17 mouse cellular contexts compared by ENCODE assay signal in genomic region chr11:93109451-93109850, GRCm38 (mm10). TPM values are rescaled to one million over a fixed set of nuclear protein-coding genes. Genes with fewer than 3 reads are reported as not detected.
A peak's percentile ranks its signal among the peaks of the same experiment; 100 is the strongest.
DNase-seq lines count a peak whose midpoint lies in the region; ATAC-seq and TF ChIP-seq lines count a peak whose summit lies in the region.
"Had no signal": no experiment of that assay in that cellular context is flagged by ENCODE, and none has a peak within 500 bp of the region (broad histone marks: within the 10 kb centered on the region; RNA-seq: fewer than 3 reads in every experiment).

No protein-coding gene starts in this region.

- peak; percentile 23 for DNase-seq in forebrain, embryonic 14.5 days (ENCODE audit: low spot score)
- DNase-seq in limb, embryonic 14.5 days (ENCODE audit: low spot score): peak; percentile 4
- DNase-seq in limb, embryonic 10.5 days (ENCODE audit: low spot score): no peak
- peak; percentile 98 for DNase-seq in brain, adult 2 months (ENCODE audit: low read depth, low spot score)
- peak; percentile 55 to 81 for DNase-seq in cerebellum, postnatal 14 days
- no peak for DNase-seq in left cerebral cortex, postnatal 4 days
- no peak for DNase-seq in gastrocnemius, postnatal 14 days
- DNase-seq: adrenal gland, adult 2 months; right cerebral cortex, postnatal 25 days had no signal

- no peak for TF ChIP-seq POLR2A in limb, embryonic 14.5 days (IDR thresholded peaks at IDR 0.05; ENCODE audit: borderline replicate concordance, extremely low read depth, insufficient read depth, insufficient read length)

- no peaks in the 10 kb centered on the region for H3K9me3 ChIP-seq in forebrain, embryonic 14.5 days (replicated peaks; ENCODE audit: control insufficient read depth, low read length)
- no peaks in the 10 kb centered on the region for H3K9me3 ChIP-seq in forebrain, embryonic 12.5 days
- H3K9me3 ChIP-seq in limb, embryonic 14.5 days (ENCODE audit: control insufficient read depth, low read length): no peaks in the 10 kb centered on the region
- no peaks in the 10 kb centered on the region for H3K9me3 ChIP-seq in limb, embryonic 10.5 days (replicated peaks)
- H3K9me3 ChIP-seq: midbrain, embryonic 15.5 days had no signal

- no peak overlapping the region for H3K4me2 ChIP-seq in forebrain, embryonic 14.5 days (ENCODE audit: low read length)
- no peak overlapping the region for H3K4me2 ChIP-seq in forebrain, embryonic 12.5 days
- no peak overlapping the region for H3K4me2 ChIP-seq in limb, embryonic 14.5 days (replicated peaks; ENCODE audit: low read depth, low read length, severe bottlenecking)
- H3K4me2 ChIP-seq: midbrain, embryonic 15.5 days had no signal

- no peak overlapping the region for H3K9ac ChIP-seq in forebrain, embryonic 14.5 days (ENCODE audit: low read length)
- no peak overlapping the region for H3K9ac ChIP-seq in forebrain, embryonic 12.5 days
- H3K9ac ChIP-seq in limb, embryonic 14.5 days (ENCODE audit: low read depth, low read length, severe bottlenecking): no peak overlapping the region
- H3K9ac ChIP-seq: liver, embryonic 14.5 days; midbrain, embryonic 15.5 days had no signal

- no peak overlapping the region for H3K27ac ChIP-seq in forebrain, embryonic 14.5 days (ENCODE audit: low read depth, low read length)
- H3K27ac ChIP-seq in forebrain, embryonic 12.5 days: no peak overlapping the region
- H3K27ac ChIP-seq in limb, embryonic 14.5 days (replicated peaks; ENCODE audit: low read depth, low read length): no peak overlapping the region
- H3K27ac ChIP-seq in limb, embryonic 10.5 days: no peak overlapping the region
- H3K27ac ChIP-seq: liver, embryonic 14.5 days; macrophage; midbrain, embryonic 15.5 days had no signal

- no peaks in the 10 kb centered on the region for H3K27me3 ChIP-seq in forebrain, embryonic 14.5 days (replicated peaks; ENCODE audit: control insufficient read depth, insufficient read depth, low read length)
- H3K27me3 ChIP-seq in forebrain, embryonic 12.5 days: no peaks in the 10 kb centered on the region
- no peaks in the 10 kb centered on the region for H3K27me3 ChIP-seq in limb, embryonic 14.5 days (ENCODE audit: control insufficient read depth, insufficient read depth, low read length)
- no peaks in the 10 kb centered on the region for H3K27me3 ChIP-seq in limb, embryonic 10.5 days (ENCODE audit: low read depth, poor library complexity, severe bottlenecking)
- H3K27me3 ChIP-seq: midbrain, embryonic 15.5 days had no signal

- no peaks in the 10 kb centered on the region for H3K36me3 ChIP-seq in forebrain, embryonic 14.5 days (ENCODE audit: control insufficient read depth, insufficient read depth, low read length)
- H3K36me3 ChIP-seq in forebrain, embryonic 12.5 days (replicated peaks): no peaks in the 10 kb centered on the region
- H3K36me3 ChIP-seq in limb, embryonic 14.5 days (ENCODE audit: control insufficient read depth, insufficient read depth, low read length): no peaks in the 10 kb centered on the region
- H3K36me3 ChIP-seq in limb, embryonic 10.5 days: no peaks in the 10 kb centered on the region
- H3K36me3 ChIP-seq: midbrain, embryonic 15.5 days had no signal

- ATAC-seq in forebrain, embryonic 14.5 days: no peak
- no peak for ATAC-seq in forebrain, embryonic 12.5 days (ENCODE audit: low FRiP score)
- no peak for ATAC-seq in limb, embryonic 14.5 days (ENCODE audit: low FRiP score, low read depth)
- ATAC-seq: midbrain, embryonic 15.5 days had no signal

- intact Hi-C loops in left cerebral cortex, postnatal 4 days (cut with DNase I): no loop called here
- intact Hi-C loops in gastrocnemius, postnatal 14 days (cut with DNase I; ENCODE audit: low total_unique reads): no loop called here

- H3K4me1 ChIP-seq in forebrain, embryonic 14.5 days (ENCODE audit: control insufficient read depth, insufficient read depth, low read length): no peaks in the 10 kb centered on the region
- no peaks in the 10 kb centered on the region for H3K4me1 ChIP-seq in forebrain, embryonic 12.5 days
- no peaks in the 10 kb centered on the region for H3K4me1 ChIP-seq in limb, embryonic 14.5 days (ENCODE audit: control insufficient read depth, insufficient read depth, low read length)
- H3K4me1 ChIP-seq in limb, embryonic 10.5 days: no peaks in the 10 kb centered on the region
- H3K4me1 ChIP-seq: midbrain, embryonic 15.5 days had no signal

- no peak overlapping the region for H3K4me3 ChIP-seq in forebrain, embryonic 14.5 days (ENCODE audit: low read depth, low read length)
- no peak overlapping the region for H3K4me3 ChIP-seq in forebrain, embryonic 12.5 days (replicated peaks)
- no peak overlapping the region for H3K4me3 ChIP-seq in limb, embryonic 14.5 days (replicated peaks; ENCODE audit: low read length)
- no peak overlapping the region for H3K4me3 ChIP-seq in limb, embryonic 10.5 days
- H3K4me3 ChIP-seq: midbrain, embryonic 15.5 days had no signal

- WGBS in forebrain, embryonic 14.5 days: 85% methylated on average over 1 of the region's 1 CpGs
- WGBS in forebrain, embryonic 12.5 days: 90% methylated on average over 1 of the region's 1 CpGs
- 67% methylated on average over 1 of the region's 1 CpGs for WGBS in limb, embryonic 14.5 days
- WGBS in limb, embryonic 10.5 days: 89% methylated on average over 1 of the region's 1 CpGs

RNA-seq across cellular contexts. Expression of gene Car10, which starts 11.6 kb away (rescaled TPM):
- polyA plus RNA-seq in forebrain, embryonic 14.5 days (2014; fragmentation: Nextera tagmentation; extraction: Ambion mirVana): 6.3 and 9.1 TPM in 2 replicates
- 2.1 and 2.4 TPM in 2 replicates for polyA plus RNA-seq in forebrain, embryonic 12.5 days (2016; fragmentation: Nextera tagmentation; extraction: Ambion mirVana)
- polyA plus RNA-seq in limb, embryonic 14.5 days (2012; rRNA removed): 0.70 and 1.1 TPM in 2 replicates
- 0.70 and 0.88 TPM in 2 replicates for polyA plus RNA-seq in limb, embryonic 14.5 days (2014; fragmentation: Nextera tagmentation; extraction: Ambion mirVana)
- polyA plus RNA-seq in limb, embryonic 10.5 days (2016; fragmentation: Nextera tagmentation; extraction: Ambion mirVana): 0.10 and 0.20 TPM in 2 replicates
- 10 to 100 TPM; 13.7 to 24.0 TPM for total RNA-seq in left cerebral cortex, postnatal 4 days (2021)
- total RNA-seq in gastrocnemius, postnatal 14 days (2021): under 1 TPM in 1 of 2 experiments, not detected in 1; 0.33 TPM
- total RNA-seq: heart, postnatal 25 days had no signal
- polyA plus RNA-seq: C2C12; gonadal fat pad, adult 2 months; large intestine, adult 2 months; liver, embryonic 14.5 days; macrophage had no signal

Comparison
In these comparisons a context has a peak if more than half of its experiments do, and no peak if none do; other contexts are left out.
1. DNase-seq: peak in forebrain, embryonic 14.5 days (single experiment), limb, embryonic 14.5 days (single experiment), brain, adult 2 months (single experiment) and cerebellum, postnatal 14 days (2 of 2); none in limb, embryonic 10.5 days (single experiment), left cerebral cortex, postnatal 4 days (single experiment) and gastrocnemius, postnatal 14 days (single experiment).